Mouse (Mus musculus): ENCODE measurements around the gene Rasa3.

Rasa3 gene

GRCm38 (mm10) chr8:13541526-13541925 lies 135.9 kb downstream of the Rasa3 start:
- no peak for DNase-seq

- DNase-seq: no peak
Measured at GRCm38 (mm10) chr8:13540122-13540521, 137.3 kb downstream of the Rasa3 start.

GRCm38 (mm10) chr8:13538821-13539220 lies 138.6 kb downstream of the Rasa3 start:
- peak; percentile 72 for DNase-seq

GRCm38 (mm10) chr8:13537102-13537501 lies 140.3 kb downstream of the Rasa3 start:
- no peak for DNase-seq

DNA sequence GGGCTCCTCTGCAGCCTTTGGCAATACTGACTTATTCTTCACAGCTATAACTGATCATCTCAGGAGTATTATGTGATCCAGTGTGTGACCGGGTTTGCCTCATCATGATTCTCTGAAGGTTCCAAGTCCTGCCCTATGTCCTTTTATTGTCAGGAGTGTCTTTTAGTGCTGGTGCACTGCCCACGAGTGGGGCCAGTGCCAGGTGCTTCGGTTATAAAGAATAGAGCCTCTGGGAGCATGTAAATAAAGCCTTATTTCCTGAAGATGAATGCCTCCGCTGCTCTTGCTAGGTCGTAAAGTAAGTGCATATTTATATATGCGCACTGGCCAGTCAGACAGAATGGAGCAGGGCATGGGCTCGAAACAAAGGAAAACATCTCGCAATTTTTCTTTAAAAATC lies 144.3 kb downstream of the Rasa3 start:
- DNase-seq: no peak

DNA sequence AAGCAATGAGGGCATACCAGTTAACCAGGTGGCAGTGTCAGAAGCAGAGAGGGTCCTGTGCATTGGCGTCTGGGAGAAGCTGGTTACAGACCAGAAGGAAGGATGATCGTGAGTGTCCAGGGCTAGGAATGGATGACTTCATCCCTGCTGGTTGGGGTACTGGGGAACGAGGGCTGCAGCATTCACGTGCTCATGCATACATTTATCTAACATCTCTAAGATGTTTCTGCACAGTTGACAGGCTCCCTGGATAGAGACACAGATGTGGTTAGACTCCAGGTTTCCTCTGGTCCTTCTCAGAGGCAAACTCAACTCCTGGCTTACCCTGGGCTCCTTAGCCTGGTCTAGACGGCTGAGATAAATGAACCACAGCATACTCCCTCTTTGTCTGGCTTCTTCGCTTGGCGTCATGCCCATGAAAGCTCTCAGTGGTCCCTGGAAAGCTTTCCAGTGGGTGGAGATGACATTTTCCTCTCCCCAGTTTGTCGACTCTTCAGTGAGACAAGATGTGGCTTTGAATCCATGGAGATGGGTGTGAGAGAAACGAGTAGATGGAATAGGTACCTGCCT lies 145.7 kb downstream of the Rasa3 start:
- peak; percentile 36 for DNase-seq

GRCm38 (mm10) chr8:13530941-13531340 lies 146.5 kb downstream of the Rasa3 start:
- DNase-seq: peak; percentile 93

GRCm38 (mm10) chr8:13530401-13530800 lies 147.0 kb downstream of the Rasa3 start:
- no peak for DNase-seq

DNA sequence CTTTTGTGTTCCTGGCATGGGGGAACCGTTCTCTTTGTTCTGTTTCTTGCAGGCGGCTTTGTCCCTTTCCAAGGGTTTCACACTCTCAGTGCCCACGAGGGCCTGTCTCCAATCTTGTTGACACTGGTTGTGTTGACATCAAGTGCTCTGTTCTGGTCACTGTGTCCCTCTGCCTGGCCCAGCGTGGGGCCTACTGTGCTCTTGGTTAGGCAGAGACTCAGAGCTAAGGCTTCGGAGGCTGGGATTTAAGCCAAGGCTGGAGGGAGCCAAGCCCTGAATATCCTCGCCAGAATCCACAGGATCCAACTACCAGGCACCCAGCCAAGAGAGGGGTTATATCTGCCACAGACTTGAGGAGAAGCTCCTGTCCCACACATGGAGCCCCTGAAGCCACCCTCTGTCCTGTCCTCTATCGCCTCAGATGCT lies 147.5 kb downstream of the Rasa3 start:
- DNase-seq: no peak

DNA sequence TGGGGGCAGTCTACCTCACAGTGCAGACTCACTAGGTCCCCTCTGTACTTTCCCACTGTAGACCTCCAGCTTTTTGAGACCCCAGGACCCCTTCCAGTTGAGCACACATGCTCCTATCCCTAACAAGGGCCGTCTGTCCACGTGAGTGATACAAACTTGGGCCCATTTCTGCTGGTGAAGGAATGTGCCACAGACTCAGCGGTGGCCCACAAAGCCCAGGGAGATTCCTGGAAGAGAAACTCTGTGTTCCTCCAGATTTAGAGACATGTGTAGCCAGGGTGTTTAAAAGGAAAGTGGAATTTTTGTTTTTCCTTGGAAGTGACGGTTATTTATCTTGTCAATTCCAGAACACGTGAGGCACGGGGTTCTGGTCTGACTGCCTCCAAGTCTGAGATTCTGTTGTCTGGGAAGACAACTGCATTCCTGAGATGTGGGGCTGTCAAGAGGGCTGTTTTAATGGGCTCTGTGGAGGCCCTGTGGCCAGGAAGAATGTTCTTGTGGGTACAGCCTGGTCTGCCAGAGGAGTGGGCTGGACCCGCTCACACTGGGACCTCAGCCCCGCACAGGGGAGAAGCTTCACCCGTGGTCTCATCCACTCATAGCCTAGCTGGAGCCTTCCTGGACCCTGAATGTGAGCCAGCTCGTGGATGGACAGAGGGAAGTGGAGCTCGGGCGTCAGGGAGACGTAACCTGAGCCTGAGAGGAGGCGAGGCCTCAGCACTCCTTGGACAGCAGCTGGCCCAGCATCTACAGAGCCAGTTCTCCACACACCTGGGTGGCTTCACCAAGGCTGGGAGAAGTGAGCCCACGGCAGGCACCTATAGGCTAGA lies 148.2 kb downstream of the Rasa3 start:
- DNase-seq: no peak

DNA sequence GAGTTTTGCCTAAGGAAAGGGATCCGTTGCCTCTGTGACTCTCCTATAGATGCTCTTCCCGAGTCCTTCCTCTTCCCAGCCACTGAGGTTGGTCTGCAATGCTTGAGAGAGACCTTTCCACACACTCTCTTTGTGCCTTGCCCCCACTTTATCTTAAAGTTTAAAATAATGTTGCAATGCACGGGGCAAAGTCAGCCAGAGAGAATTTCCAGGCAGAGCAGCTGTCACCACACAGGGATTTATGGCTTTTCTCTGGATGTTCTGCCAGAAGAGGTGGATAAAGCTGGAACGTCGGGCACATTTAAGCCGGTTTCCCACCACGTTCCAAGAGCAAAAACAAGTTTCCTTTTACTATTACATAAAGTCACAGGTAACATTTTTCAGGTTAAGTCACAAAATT lies 156.0 kb downstream of the Rasa3 start:
- no peak for DNase-seq

DNA sequence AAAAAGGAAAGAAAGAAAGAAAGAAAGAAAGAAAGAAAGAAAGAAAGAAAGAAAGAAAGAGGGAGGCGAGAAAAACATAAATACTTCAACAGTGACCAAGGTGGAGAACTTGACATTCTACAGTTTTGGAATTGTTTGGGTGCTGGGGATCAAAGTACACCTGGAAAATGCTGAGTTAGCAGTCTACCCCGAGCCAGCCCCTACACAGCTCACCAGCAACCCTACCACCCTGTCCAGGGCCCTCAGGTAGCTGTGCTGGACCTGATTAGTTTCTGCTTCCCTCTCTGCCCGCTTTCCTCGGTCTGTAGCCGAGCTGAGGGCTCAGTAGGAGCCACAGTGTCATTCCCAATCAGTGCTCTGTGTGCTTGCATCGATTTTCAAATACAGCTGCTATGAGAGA lies 157.1 kb downstream of the Rasa3 start:
- DNase-seq: no peak

DNA sequence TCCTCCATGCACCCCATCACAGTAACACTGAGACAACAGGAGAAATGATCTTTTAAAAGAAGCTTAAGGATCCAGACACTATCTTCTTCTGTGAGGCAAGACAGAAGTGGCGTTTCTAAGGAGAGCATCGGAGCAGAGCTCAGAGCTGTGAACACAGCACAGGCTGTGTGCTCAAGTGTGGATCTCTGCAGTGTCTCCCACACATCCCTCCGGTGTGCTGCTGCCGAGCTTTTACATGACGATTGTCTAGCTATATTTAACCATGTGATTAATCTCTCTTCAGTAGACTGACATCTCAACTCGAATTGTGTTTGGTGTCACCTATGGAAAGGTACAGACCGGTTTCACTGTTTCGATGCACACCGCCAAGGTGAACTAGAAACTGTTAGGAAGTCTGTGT lies 157.9 kb downstream of the Rasa3 start:
- no peak for DNase-seq

DNA sequence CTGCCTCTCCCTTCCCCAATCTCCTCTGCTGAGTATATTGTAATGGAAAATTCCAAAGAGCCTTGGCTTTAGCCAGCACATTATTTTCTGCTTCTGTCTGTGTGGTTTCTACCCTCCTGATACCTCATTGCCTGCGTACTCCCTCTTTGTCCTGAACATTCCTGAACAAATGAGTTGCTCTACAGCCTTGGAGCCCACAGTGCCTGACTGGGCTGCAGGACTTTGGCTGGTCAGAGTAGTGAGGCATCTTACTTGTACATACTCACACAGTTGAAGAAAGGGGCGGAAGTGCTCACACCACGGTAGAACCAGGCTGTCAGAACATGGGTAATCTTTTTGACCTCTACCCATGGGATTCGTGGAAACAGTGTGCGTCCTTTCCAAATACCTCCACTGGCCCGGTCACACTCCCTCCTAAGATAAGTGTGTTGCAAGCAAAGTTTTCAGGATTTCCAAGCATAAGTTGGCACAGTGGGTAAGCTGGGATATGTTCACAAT lies 160.1 kb downstream of the Rasa3 start:
- DNase-seq: no peak
